Mouse (Mus musculus): ENCODE results near the gene Ric1. TPM values are rescaled to one million over a fixed set of nuclear protein-coding genes. Genes with fewer than 3 reads are reported as not detected.

The Ric1 gene
- polyA plus RNA-seq, 1 experiment from 2014 or later: 9.4 TPM

DNA sequence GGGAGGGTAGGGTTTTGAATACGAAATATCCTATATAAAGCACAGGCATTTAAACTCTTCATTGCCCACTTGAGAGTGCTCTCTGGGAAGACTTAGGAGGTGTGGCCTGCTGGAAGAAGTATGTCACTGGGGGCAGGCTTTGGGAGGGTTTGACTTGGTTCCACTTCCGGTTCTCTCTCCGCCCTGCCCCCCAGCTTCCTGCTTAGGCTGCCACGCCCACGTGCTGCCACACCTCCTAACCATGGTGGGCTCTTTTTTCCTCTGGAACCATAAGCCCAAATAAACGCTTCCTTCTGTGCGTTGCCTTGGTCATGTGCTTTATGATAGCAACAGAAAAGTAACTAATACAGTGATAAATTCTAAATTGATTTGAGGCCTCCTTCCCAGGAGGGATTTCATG, 16.5 kb upstream of the Ric1 start:
- no peak overlapping the region for H3K9ac ChIP-seq (ENCODE audit: low read length)
- no peaks in the 10 kb centered on the region for H3K36me3 ChIP-seq (ENCODE audit: control insufficient read depth, insufficient read depth, low read length)
- WGBS: 84% methylated on average over 7 of the region's 7 CpGs
- ATAC-seq (no peak), DNase-seq (ENCODE audit: low spot score) (no peak)
- H3K27ac ChIP-seq (ENCODE audit: low read depth, low read length): no peak overlapping the region
- H3K9me3 ChIP-seq (replicated peaks; ENCODE audit: control insufficient read depth, low read length): no peaks in the 10 kb centered on the region
- no peaks in the 10 kb centered on the region for H3K4me1 ChIP-seq (ENCODE audit: control insufficient read depth, insufficient read depth, low read length)
- no peaks in the 10 kb centered on the region for H3K27me3 ChIP-seq (replicated peaks; ENCODE audit: control insufficient read depth, insufficient read depth, low read length)
- H3K4me2 ChIP-seq (ENCODE audit: low read length): no peak overlapping the region
- H3K4me3 ChIP-seq (ENCODE audit: low read depth, low read length): no peak overlapping the region

DNA sequence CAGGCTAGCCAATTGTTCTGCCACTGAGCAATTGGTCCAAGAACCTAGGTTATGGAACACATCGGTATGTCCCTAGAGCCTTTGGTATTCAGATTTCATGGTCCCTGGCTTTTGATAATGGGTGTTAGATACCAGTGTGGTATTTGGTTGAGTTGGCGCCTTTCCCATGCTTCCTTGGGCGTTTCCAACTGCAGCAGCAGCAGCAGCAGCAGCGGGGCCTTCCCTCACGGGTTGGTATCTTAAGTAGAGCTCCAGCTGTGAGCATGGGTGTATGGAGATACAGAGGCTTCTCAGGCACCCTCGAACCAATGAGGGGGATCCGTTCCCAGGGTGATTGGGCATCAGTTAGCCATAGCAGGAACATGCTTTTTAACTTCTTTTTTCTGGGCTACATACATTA, 13.9 kb upstream of the Ric1 start:
- no peaks in the 10 kb centered on the region for H3K4me1 ChIP-seq (ENCODE audit: control insufficient read depth, insufficient read depth, low read length)
- H3K27ac ChIP-seq (ENCODE audit: low read depth, low read length): no peak overlapping the region
- H3K4me3 ChIP-seq (ENCODE audit: low read depth, low read length): no peak overlapping the region
- no peaks in the 10 kb centered on the region for H3K27me3 ChIP-seq (replicated peaks; ENCODE audit: control insufficient read depth, insufficient read depth, low read length)
- no peaks in the 10 kb centered on the region for H3K9me3 ChIP-seq (replicated peaks; ENCODE audit: control insufficient read depth, low read length)
- ATAC-seq: no peak
- no peak overlapping the region for H3K9ac ChIP-seq (ENCODE audit: low read length)
- no peaks in the 10 kb centered on the region for H3K36me3 ChIP-seq (ENCODE audit: control insufficient read depth, insufficient read depth, low read length)
- WGBS: 45% methylated on average over 7 of the region's 7 CpGs
- no peak for DNase-seq (ENCODE audit: low spot score)
- H3K4me2 ChIP-seq (ENCODE audit: low read length): no peak overlapping the region

DNA sequence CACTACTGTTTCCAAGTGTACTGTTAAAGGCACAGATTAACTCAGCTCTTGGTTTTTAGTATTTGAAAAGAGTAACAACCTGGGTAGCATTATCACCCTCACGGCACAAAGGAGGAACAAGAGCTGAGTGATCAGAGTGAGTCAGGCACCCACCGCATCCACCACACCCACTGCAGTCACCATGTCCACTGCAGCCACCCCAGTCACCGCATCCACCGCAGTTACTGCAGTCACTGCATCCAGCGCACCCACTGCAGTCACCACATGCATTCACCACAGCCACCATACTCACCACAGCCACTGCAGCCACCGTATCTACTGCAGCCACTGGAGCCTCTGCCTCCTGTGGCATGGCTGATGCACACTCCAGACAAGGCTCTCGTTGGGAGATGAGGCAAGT, 12.2 kb upstream of the Ric1 start:
- Histone ChIP-seq H3K9me3 (replicated peaks; ENCODE audit: control insufficient read depth, low read length) (no peaks in the 10 kb centered on the region), H3K36me3 (ENCODE audit: control insufficient read depth, insufficient read depth, low read length) (no peaks in the 10 kb centered on the region), H3K9ac (ENCODE audit: low read length) (no peak overlapping the region), H3K27me3 (replicated peaks; ENCODE audit: control insufficient read depth, insufficient read depth, low read length) (no peaks in the 10 kb centered on the region), H3K27ac (ENCODE audit: low read depth, low read length) (no peak overlapping the region), H3K4me3 (ENCODE audit: low read depth, low read length) (no peak overlapping the region), H3K4me2 (ENCODE audit: low read length) (no peak overlapping the region), H3K4me1 (ENCODE audit: control insufficient read depth, insufficient read depth, low read length) (no peaks in the 10 kb centered on the region)
- DNase-seq (ENCODE audit: low spot score): no peak
- no peak for ATAC-seq
- 86% methylated on average over 7 of the region's 7 CpGs for WGBS

DNA sequence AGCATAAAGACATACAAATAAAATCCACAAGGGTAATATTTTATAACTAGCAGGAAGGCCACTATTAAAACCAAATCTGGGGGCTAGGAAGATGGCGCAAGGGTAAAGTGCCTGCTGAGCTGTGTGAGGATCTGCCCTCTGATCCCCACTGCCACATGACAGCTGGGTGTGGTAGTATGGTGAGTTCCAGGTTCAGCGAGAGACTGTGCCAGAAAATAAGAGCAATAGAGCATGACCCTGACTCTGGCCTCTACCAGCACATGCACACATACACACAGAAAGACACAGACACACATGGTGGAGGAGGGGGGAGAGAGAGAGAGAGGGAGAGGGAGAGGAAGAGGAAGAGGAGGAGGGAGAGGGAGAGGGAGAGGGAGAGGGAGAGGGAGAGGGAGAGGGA, 10.3 kb upstream of the Ric1 start:
- DNase-seq (ENCODE audit: low spot score) (no peak), ATAC-seq (no peak)
- Histone ChIP-seq H3K27ac (ENCODE audit: low read depth, low read length) (no peak overlapping the region), H3K27me3 (replicated peaks; ENCODE audit: control insufficient read depth, insufficient read depth, low read length) (no peaks in the 10 kb centered on the region), H3K4me2 (ENCODE audit: low read length) (no peak overlapping the region), H3K4me1 (ENCODE audit: control insufficient read depth, insufficient read depth, low read length) (no peaks in the 10 kb centered on the region), H3K4me3 (ENCODE audit: low read depth, low read length) (no peak overlapping the region), H3K36me3 (ENCODE audit: control insufficient read depth, insufficient read depth, low read length) (no peaks in the 10 kb centered on the region), H3K9ac (ENCODE audit: low read length) (no peak overlapping the region), H3K9me3 (replicated peaks; ENCODE audit: control insufficient read depth, low read length) (no peaks in the 10 kb centered on the region)
- WGBS: 82% methylated on average over 2 of the region's 2 CpGs

DNA sequence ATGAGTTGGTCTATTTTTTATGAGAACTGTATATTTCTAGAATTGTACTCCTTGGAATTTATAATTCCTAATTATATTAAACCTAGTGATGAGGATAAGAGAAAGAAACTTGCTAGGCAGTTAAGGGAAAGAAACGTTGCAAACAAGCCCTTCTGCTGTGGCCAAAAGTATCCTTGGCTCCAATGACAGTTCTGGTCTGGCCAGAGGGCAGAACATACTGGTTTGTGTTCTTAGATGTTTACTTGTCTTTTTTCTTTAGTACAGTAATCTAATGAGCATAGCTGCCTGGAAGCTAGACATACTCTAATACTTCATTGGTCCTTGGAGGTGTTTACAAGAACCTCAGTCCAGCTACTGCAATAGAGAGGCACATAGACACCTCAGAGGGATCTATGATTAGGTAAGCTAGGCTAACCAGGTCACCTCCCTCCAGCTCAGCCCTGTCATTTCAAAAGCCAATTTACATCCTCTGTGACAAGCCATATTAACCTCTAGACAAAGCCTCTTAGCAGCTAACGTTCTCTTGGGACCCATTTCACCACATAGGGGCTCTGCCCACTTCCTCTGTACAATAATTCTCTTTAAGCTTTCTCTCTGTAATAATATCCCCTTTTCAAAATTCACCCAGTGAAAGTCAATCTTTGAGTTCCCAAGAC, 8.8 kb upstream of the Ric1 start:
- no peaks in the 10 kb centered on the region for H3K4me1 ChIP-seq (ENCODE audit: control insufficient read depth, insufficient read depth, low read length)
- no peaks in the 10 kb centered on the region for H3K36me3 ChIP-seq (ENCODE audit: control insufficient read depth, insufficient read depth, low read length)
- no peaks in the 10 kb centered on the region for H3K27me3 ChIP-seq (replicated peaks; ENCODE audit: control insufficient read depth, insufficient read depth, low read length)
- no peak overlapping the region for H3K9ac ChIP-seq (ENCODE audit: low read length)
- H3K27ac ChIP-seq (ENCODE audit: low read depth, low read length): no peak overlapping the region
- ATAC-seq (no peak), DNase-seq (ENCODE audit: low spot score) (no peak)
- no peak overlapping the region for H3K4me3 ChIP-seq (ENCODE audit: low read depth, low read length)
- H3K9me3 ChIP-seq (replicated peaks; ENCODE audit: control insufficient read depth, low read length): no peaks in the 10 kb centered on the region
- no peak overlapping the region for H3K4me2 ChIP-seq (ENCODE audit: low read length)
- 54% methylated on average over 2 of the region's 2 CpGs for WGBS

DNA sequence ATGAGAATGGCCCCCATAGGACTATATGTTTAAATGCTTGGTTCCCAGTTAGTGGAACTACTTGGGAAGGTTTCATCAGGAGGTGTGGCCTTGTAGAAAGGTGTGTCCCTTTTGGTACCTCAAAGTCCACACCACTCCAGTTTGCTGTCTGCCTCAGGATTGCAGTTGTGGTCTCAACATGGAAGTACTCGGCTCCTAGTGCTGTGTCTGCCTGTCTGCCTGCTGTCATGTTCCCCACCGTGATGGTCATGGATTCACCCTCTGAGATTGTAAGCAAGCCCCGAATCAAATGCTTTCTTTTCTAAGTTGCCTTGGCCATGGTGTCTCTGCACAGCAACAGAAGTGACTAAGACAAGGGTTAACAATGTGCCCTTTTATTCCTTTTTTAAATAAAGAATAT, 8.0 kb upstream of the Ric1 start:
- Histone ChIP-seq H3K27me3 (replicated peaks; ENCODE audit: control insufficient read depth, insufficient read depth, low read length) (no peaks in the 10 kb centered on the region), H3K4me2 (ENCODE audit: low read length) (no peak overlapping the region), H3K4me1 (ENCODE audit: control insufficient read depth, insufficient read depth, low read length) (no peaks in the 10 kb centered on the region), H3K36me3 (ENCODE audit: control insufficient read depth, insufficient read depth, low read length) (no peaks in the 10 kb centered on the region), H3K4me3 (ENCODE audit: low read depth, low read length) (no peak overlapping the region), H3K9me3 (replicated peaks; ENCODE audit: control insufficient read depth, low read length) (no peaks in the 10 kb centered on the region), H3K27ac (ENCODE audit: low read depth, low read length) (no peak overlapping the region), H3K9ac (ENCODE audit: low read length) (no peak overlapping the region)
- no peak for ATAC-seq
- no peak for DNase-seq (ENCODE audit: low spot score)
- 86% methylated on average over 3 of the region's 3 CpGs for WGBS

DNA sequence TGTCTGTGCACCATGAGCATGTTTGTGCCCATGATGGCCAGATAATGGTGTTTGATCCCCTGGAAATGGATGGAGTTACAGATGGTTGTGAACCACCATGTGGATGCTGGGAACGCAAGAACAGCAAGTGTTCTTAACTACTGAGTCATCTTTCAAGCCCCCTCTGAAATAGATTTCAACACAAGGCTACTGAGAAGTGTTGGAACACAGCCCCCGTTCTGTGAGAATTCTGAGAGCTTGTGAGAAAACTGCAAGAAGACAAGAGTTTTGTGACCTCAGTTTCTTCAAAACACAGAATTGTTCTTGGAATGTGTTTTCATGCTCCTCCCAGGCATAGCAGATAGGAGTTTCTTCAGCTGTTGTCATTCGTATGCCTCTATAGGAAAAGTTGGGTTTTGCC, 6.7 kb upstream of the Ric1 start:
- H3K4me2 ChIP-seq (ENCODE audit: low read length): no peak overlapping the region
- no peak overlapping the region for H3K27ac ChIP-seq (ENCODE audit: low read depth, low read length)
- no peak for ATAC-seq
- no peaks in the 10 kb centered on the region for H3K36me3 ChIP-seq (ENCODE audit: control insufficient read depth, insufficient read depth, low read length)
- no peak overlapping the region for H3K9ac ChIP-seq (ENCODE audit: low read length)
- DNase-seq (ENCODE audit: low spot score): no peak
- WGBS: 94% methylated on average over 3 of the region's 3 CpGs
- H3K9me3 ChIP-seq (replicated peaks; ENCODE audit: control insufficient read depth, low read length): no peaks in the 10 kb centered on the region
- H3K27me3 ChIP-seq (replicated peaks; ENCODE audit: control insufficient read depth, insufficient read depth, low read length): no peaks in the 10 kb centered on the region
- H3K4me3 ChIP-seq (ENCODE audit: low read depth, low read length): no peak overlapping the region
- no peaks in the 10 kb centered on the region for H3K4me1 ChIP-seq (ENCODE audit: control insufficient read depth, insufficient read depth, low read length)

DNA sequence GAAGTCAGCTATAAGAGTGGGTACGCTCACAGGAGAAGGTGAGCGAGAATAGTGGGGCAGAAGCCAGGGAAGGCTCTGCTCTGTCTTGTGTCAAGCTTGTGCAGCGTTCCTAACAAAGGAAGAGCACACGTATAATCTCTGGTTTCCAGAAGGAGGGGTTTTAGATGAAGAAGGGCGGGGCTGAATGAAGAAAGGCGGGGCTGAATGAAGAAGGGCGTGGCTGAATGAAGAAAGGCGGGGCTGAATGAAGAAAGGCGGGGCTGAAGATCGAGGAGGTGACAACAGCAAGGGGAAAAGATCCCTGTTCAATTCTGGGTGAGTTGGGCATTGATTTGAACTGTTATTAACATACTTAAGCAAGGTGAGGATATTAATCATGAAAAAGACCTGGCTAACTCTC, 6.1 kb upstream of the Ric1 start:
- H3K4me3 ChIP-seq (ENCODE audit: low read depth, low read length): no peak overlapping the region
- H3K36me3 ChIP-seq (ENCODE audit: control insufficient read depth, insufficient read depth, low read length): no peaks in the 10 kb centered on the region
- H3K27me3 ChIP-seq (replicated peaks; ENCODE audit: control insufficient read depth, insufficient read depth, low read length): no peaks in the 10 kb centered on the region
- H3K9me3 ChIP-seq (replicated peaks; ENCODE audit: control insufficient read depth, low read length): no peaks in the 10 kb centered on the region
- no peak overlapping the region for H3K27ac ChIP-seq (ENCODE audit: low read depth, low read length)
- ATAC-seq (no peak), DNase-seq (ENCODE audit: low spot score) (no peak)
- no peak overlapping the region for H3K9ac ChIP-seq (ENCODE audit: low read length)
- 72% methylated on average over 10 of the region's 10 CpGs for WGBS
- H3K4me1 ChIP-seq (ENCODE audit: control insufficient read depth, insufficient read depth, low read length): no peaks in the 10 kb centered on the region
- no peak overlapping the region for H3K4me2 ChIP-seq (ENCODE audit: low read length)

DNA sequence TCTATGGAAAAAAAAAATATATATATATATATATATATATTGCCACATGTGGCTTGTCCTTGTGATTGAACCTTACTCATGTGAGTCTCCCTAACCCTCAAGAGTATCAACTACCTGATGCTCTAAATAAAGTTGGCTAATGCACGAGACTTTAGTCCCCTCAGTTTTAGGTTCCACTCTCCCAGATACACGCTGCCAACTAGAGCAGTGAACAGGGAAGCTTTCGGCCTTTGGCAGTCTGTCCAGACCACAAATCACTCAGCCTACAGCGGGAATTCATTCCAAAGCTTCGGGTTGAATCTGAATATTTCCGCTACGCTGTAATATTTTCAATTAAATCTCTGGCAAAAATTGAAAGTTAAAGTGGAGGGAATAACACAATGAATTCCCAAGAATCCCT, 3.7 kb upstream of the Ric1 start:
- Histone ChIP-seq H3K9ac (ENCODE audit: low read length) (no peak overlapping the region), H3K4me3 (ENCODE audit: low read depth, low read length) (no peak overlapping the region), H3K36me3 (ENCODE audit: control insufficient read depth, insufficient read depth, low read length) (no peaks in the 10 kb centered on the region), H3K27me3 (replicated peaks; ENCODE audit: control insufficient read depth, insufficient read depth, low read length) (no peaks in the 10 kb centered on the region), H3K4me1 (ENCODE audit: control insufficient read depth, insufficient read depth, low read length) (peaks cover 2% of the 10 kb centered on the region), H3K4me2 (ENCODE audit: low read length) (no peak overlapping the region), H3K27ac (ENCODE audit: low read depth, low read length) (no peak overlapping the region), H3K9me3 (replicated peaks; ENCODE audit: control insufficient read depth, low read length) (no peaks in the 10 kb centered on the region)
- 93% methylated on average over 7 of the region's 7 CpGs for WGBS
- ATAC-seq (no peak), DNase-seq (ENCODE audit: low spot score) (no peak)
